Mouse (Mus musculus) forebrain, embryonic 13.5 days (tissue): ENCODE data around the gene Fam166a. TPM values are rescaled to one million over a fixed set of nuclear protein-coding genes. Genes with fewer than 3 reads are reported as not detected.
A peak's percentile ranks its signal among the peaks of the same experiment; 100 is the strongest.

Experiments used
- ATAC-seq: fragments of 200-750 bp; cut with Nextera tagmentation; 2 replicates; pipeline ENCODE4 v1.8.0; 2017
- H3K27ac ChIP-seq: fragments of 300-500 bp; sonication (generic); 2 replicates; pipeline ENCODE4 v1.5.1; 2015; ENCODE audit warnings: inconsistent platforms, mild to moderate bottlenecking, moderate library complexity
- H3K27me3 ChIP-seq: fragments of 300-500 bp; sonication (generic); 2 replicates; pipeline ENCODE4 v1.6.1; 2015; ENCODE audit warnings: mild to moderate bottlenecking, inconsistent platforms
- H3K36me3 ChIP-seq: fragments of 300-500 bp; sonication (generic); 2 replicates; pipeline ENCODE4 v1.6.1; 2015; ENCODE audit warnings: mild to moderate bottlenecking, inconsistent platforms; ENCODE audit not compliant: poor library complexity, severe bottlenecking
- H3K4me1 ChIP-seq: fragments of 300-500 bp; sonication (generic); 2 replicates; pipeline ENCODE4 v1.6.1; 2015; ENCODE audit warnings: inconsistent platforms
- H3K4me2 ChIP-seq: fragments of 300-500 bp; sonication (generic); 2 replicates; pipeline ENCODE4 v1.6.1; 2015; ENCODE audit warnings: inconsistent platforms, mild to moderate bottlenecking, moderate library complexity
- H3K4me3 ChIP-seq: fragments of 300-500 bp; sonication (generic); 2 replicates; pipeline ENCODE4 v1.5.1; 2015; ENCODE audit warnings: mild to moderate bottlenecking, inconsistent platforms
- H3K9ac ChIP-seq: fragments of 300-500 bp; sonication (generic); 2 replicates; pipeline ENCODE4 v1.6.1; 2015; ENCODE audit warnings: mild to moderate bottlenecking, inconsistent platforms
- H3K9me3 ChIP-seq: fragments of 300-500 bp; sonication (generic); replicated peaks from 2 replicates; pipeline ENCODE4 v1.6.1; 2016; ENCODE audit warnings: inconsistent platforms
- WGBS: fragments of 180-500 bp; shearing (Covaris S2); methylation state at CpG from one replicate; pipeline ENCODE4 v1.1.7; 2015; 5-methylcytosine and 5-hydroxymethylcytosine counted together
- polyA plus RNA-seq: library from polyadenylated mRNA; unstranded; fragments of >200 nt; fragmentation: Nextera tagmentation; extraction: Ambion mirVana; gene quantifications from 2 replicates; pipeline ENCODE4 v1.2.1, GENCODE M21; 2015

Gene Fam166a
- 0.21 TPM in 1 of 2 replicates, not detected in the other for polyA plus RNA-seq

GRCm38 (mm10) chr2:25218445-25218844 lies at the start of gene Fam166a:
Fam166a (plus strand) TSS chr2:25218745.
- Histone ChIP-seq H3K4me2 (no peak within 1 kb of the TSS), H3K9ac (no peak within 1 kb of the TSS), H3K4me3 (no peak within 1 kb of the TSS), H3K4me1 (peaks cover 10% of the 10 kb centered on the region), H3K27me3 (no peaks in the 10 kb centered on the region; the same call in 1 of the 2 replicates), H3K9me3 (no peaks in the 10 kb centered on the region), H3K27ac (no peak within 1 kb of the TSS), H3K36me3 (peaks cover 13% of the 10 kb centered on the region)
- no peak for ATAC-seq

DNA sequence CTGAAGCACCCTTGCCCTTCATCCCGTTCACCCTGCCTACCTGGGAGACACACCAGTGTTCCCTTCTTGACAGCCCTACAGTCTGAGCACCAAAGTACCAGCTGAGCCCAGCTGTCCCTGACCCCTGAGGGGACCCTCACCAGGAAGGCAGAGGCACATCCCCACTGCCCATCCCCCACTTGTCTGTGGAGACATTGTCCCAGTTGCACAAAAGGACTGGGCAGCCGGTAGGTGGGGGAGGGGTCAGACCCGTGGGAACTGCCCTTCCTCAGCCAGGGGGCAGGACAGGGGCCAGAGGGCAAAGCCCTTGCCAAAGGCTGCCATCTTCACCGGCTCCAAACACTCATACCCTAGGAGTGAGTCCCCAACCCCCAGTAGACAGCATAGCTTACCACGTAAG lies 48.8 kb upstream of the Fam166a start:
- no peaks in the 10 kb centered on the region for H3K27me3 ChIP-seq
- WGBS: 11% methylated on average over 5 of the region's 5 CpGs
- no peak overlapping the region for H3K4me3 ChIP-seq
- H3K4me2 ChIP-seq: no peak overlapping the region
- H3K36me3 ChIP-seq: no peaks in the 10 kb centered on the region
- H3K9ac ChIP-seq: no peak overlapping the region
- H3K9me3 ChIP-seq: no peaks in the 10 kb centered on the region
- peak overlapping the region; percentile 33 for H3K27ac ChIP-seq
- peaks cover 53% of the 10 kb centered on the region for H3K4me1 ChIP-seq
- ATAC-seq: no peak

GRCm38 (mm10) chr2:25170326-25171100 lies 48.0 kb upstream of the Fam166a start:
- ATAC-seq: no peak; the same call in 1 of the 2 replicates
- Histone ChIP-seq H3K4me1 (peaks cover 60% of the 10 kb centered on the region), H3K9ac (no peak overlapping the region), H3K9me3 (no peaks in the 10 kb centered on the region), H3K27ac (peak overlapping the region; percentile 33; the same call in 1 of the 2 replicates), H3K4me3 (no peak overlapping the region), H3K27me3 (no peaks in the 10 kb centered on the region), H3K4me2 (no peak overlapping the region), H3K36me3 (no peaks in the 10 kb centered on the region)
- WGBS: 68% methylated on average over 10 of the region's 10 CpGs

GRCm38 (mm10) chr2:25171101-25171768 lies 47.3 kb upstream of the Fam166a start:
- no peak overlapping the region for H3K4me2 ChIP-seq
- no peak overlapping the region for H3K27ac ChIP-seq
- H3K4me3 ChIP-seq: no peak overlapping the region
- no peak for ATAC-seq
- H3K9me3 ChIP-seq: no peaks in the 10 kb centered on the region
- peaks cover 67% of the 10 kb centered on the region for H3K4me1 ChIP-seq
- WGBS: 86% methylated on average over 6 of the region's 6 CpGs
- H3K36me3 ChIP-seq: no peaks in the 10 kb centered on the region
- no peak overlapping the region for H3K9ac ChIP-seq
- H3K27me3 ChIP-seq: no peaks in the 10 kb centered on the region

DNA sequence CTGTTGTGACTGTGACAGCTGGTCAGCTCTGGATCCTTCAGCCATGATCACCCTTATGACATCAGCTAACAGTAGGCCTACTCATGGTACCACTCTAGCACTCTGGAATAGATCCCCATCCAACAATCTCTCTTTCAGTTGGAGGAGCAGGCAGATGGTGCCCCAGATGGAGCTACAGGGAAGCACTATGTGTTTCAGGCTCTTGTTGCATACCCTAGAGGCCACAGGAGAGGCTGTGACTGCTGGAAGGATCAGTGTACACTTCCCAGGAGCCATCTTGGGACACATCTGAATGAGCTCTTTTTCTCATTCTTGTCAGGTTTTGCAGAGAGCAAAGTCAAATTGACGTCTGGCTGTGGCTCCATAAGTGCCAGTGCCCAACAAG lies 46.8 kb upstream of the Fam166a start:
- H3K9me3 ChIP-seq: no peaks in the 10 kb centered on the region
- no peak overlapping the region for H3K4me3 ChIP-seq
- H3K9ac ChIP-seq: no peak overlapping the region
- no peak overlapping the region for H3K4me2 ChIP-seq
- H3K27ac ChIP-seq: no peak overlapping the region; the same call in 1 of the 2 replicates
- ATAC-seq: no peak
- no peaks in the 10 kb centered on the region for H3K36me3 ChIP-seq
- H3K27me3 ChIP-seq: no peaks in the 10 kb centered on the region
- WGBS: 79% methylated on average over 1 of the region's 1 CpGs
- H3K4me1 ChIP-seq: peaks cover 72% of the 10 kb centered on the region

- Histone ChIP-seq H3K9me3 (no peaks in the 10 kb centered on the region), H3K27me3 (no peaks in the 10 kb centered on the region), H3K27ac (no peak overlapping the region), H3K36me3 (no peaks in the 10 kb centered on the region), H3K4me3 (no peak overlapping the region), H3K4me2 (no peak overlapping the region), H3K4me1 (peaks cover 73% of the 10 kb centered on the region), H3K9ac (no peak overlapping the region)
- 83% methylated on average over 8 of the region's 8 CpGs for WGBS
- no peak for ATAC-seq
Observed at GRCm38 (mm10) chr2:25172629-25173028, 45.9 kb upstream of the Fam166a start.

DNA sequence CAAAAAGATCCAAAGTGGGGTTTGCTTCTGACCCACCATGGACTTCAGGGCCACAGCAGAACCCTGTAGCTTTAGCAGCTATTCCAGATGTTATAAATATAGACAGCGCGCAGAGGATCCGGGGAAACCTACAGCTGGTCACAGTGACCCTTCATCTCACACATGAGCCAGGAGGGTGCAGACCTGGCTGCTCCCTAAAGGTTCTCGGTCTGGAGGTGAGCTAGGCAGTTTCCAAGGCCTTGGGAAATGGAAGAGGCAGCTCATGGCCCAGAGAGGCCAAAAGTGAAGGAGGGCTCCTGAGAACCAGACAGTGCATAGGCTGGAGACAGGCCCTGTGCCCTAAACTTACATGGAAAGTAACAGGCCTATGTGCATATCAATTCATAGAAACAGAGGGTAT lies 44.7 kb upstream of the Fam166a start:
- no peak overlapping the region for H3K4me2 ChIP-seq
- H3K4me3 ChIP-seq: no peak overlapping the region
- ATAC-seq: no peak
- no peaks in the 10 kb centered on the region for H3K36me3 ChIP-seq
- H3K27ac ChIP-seq: no peak overlapping the region
- WGBS: 94% methylated on average over 4 of the region's 4 CpGs
- H3K27me3 ChIP-seq: no peaks in the 10 kb centered on the region
- no peaks in the 10 kb centered on the region for H3K9me3 ChIP-seq
- peaks cover 73% of the 10 kb centered on the region for H3K4me1 ChIP-seq
- no peak overlapping the region for H3K9ac ChIP-seq

- ATAC-seq: no peak
- Histone ChIP-seq H3K4me3 (no peak overlapping the region), H3K4me1 (peaks cover 73% of the 10 kb centered on the region), H3K27ac (no peak overlapping the region), H3K27me3 (no peaks in the 10 kb centered on the region), H3K36me3 (no peaks in the 10 kb centered on the region), H3K9me3 (no peaks in the 10 kb centered on the region), H3K9ac (no peak overlapping the region), H3K4me2 (no peak overlapping the region)
- WGBS: 61% methylated on average over 7 of the region's 7 CpGs
Observed at GRCm38 (mm10) chr2:25174866-25175689, 43.5 kb upstream of the Fam166a start.

GRCm38 (mm10) chr2:25175690-25176078 lies 42.9 kb upstream of the Fam166a start:
- Histone ChIP-seq H3K36me3 (no peaks in the 10 kb centered on the region), H3K9me3 (no peaks in the 10 kb centered on the region), H3K4me2 (no peak overlapping the region), H3K9ac (no peak overlapping the region), H3K4me3 (no peak overlapping the region), H3K27ac (no peak overlapping the region), H3K27me3 (no peaks in the 10 kb centered on the region), H3K4me1 (peaks cover 69% of the 10 kb centered on the region)
- no peak for ATAC-seq
- 90% methylated on average over 4 of the region's 4 CpGs for WGBS

- peak overlapping the region; percentile 85 for H3K27ac ChIP-seq
- H3K9ac ChIP-seq: peak overlapping the region; percentile 51
Observed at GRCm38 (mm10) chr2:25176573-25176972, 42.0 kb upstream of the Fam166a start.

GRCm38 (mm10) chr2:25177076-25177475 lies 41.5 kb upstream of the Fam166a start:
- 17% methylated on average over 4 of the region's 4 CpGs for WGBS
- no peaks in the 10 kb centered on the region for H3K27me3 ChIP-seq
- peak overlapping the region; percentile 53 for H3K4me2 ChIP-seq
- H3K9me3 ChIP-seq: no peaks in the 10 kb centered on the region
- 0 out of 2 replicates have a peak overlapping the region, but pooled peaks have one; percentile 13 for H3K4me3 ChIP-seq
- H3K36me3 ChIP-seq: no peaks in the 10 kb centered on the region
- ATAC-seq: no peak
- peak overlapping the region; percentile 51 for H3K9ac ChIP-seq
- peak overlapping the region; percentile 85 for H3K27ac ChIP-seq
- peaks cover 67% of the 10 kb centered on the region for H3K4me1 ChIP-seq

More at GRCm38 (mm10) chr2:25176573-25176972, 42.0 kb upstream of the Fam166a start:
- Histone ChIP-seq H3K4me2 (peak overlapping the region; percentile 53), H3K36me3 (no peaks in the 10 kb centered on the region), H3K4me3 (no peak overlapping the region), H3K9me3 (no peaks in the 10 kb centered on the region), H3K4me1 (peaks cover 68% of the 10 kb centered on the region), H3K27me3 (no peaks in the 10 kb centered on the region)
- ATAC-seq: no peak
- 67% methylated on average over 6 of the region's 6 CpGs for WGBS

DNA sequence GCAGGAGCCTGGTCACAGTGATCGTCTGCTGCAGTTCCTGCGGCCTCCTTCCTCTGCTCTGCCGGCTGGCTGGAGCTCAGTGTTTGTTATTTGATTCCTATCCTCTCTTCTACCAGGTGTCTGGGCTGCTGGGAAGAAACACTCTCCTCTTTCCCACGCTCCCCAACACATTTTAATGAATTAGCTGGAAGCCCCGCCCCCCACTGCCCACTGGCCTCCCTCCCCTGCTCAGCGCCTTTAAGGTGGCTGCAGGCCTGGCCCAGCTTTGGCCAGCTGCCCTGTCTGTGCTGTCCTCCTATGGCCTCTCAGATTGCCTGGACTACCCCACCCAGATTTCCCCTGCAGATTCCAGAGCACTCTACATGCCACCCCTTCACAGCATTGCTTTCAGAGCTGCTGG lies 40.9 kb upstream of the Fam166a start:
- Histone ChIP-seq H3K4me2 (peak overlapping the region; percentile 53), H3K27me3 (no peaks in the 10 kb centered on the region), H3K9me3 (no peaks in the 10 kb centered on the region), H3K4me1 (peaks cover 69% of the 10 kb centered on the region), H3K9ac (peak overlapping the region; percentile 54), H3K27ac (peak overlapping the region; percentile 85), H3K36me3 (no peaks in the 10 kb centered on the region), H3K4me3 (peak overlapping the region; percentile 13; the same call in 1 of the 2 replicates)
- WGBS: 3% methylated on average over 5 of the region's 6 CpGs
- ATAC-seq: no peak
